Mouse (Mus musculus) heart, postnatal 0 days (tissue): Measurements from ENCODE around the gene Rims1.

ENCODE experiments used
- CTCF ChIP-seq: IDR thresholded peaks from 2 replicates; pipeline ENCODE4 v1.5.1; 2016; ENCODE audit warnings: antibody characterized with exemption, control low read depth, low read depth
- EP300 ChIP-seq: IDR thresholded peaks from 2 replicates; pipeline ENCODE4 v1.6.1; 2016; ENCODE audit warnings: antibody characterized with exemption, low read depth

- TF ChIP-seq CTCF = no peak
- TF ChIP-seq EP300 = no peak
Observed at GRCm38 (mm10) chr1:22654903-22655302, 150.9 kb downstream of the Rims1 start.
